Mouse (Mus musculus) cerebellum, adult 2 months (tissue): ENCODE data around the gene Ankrd17.

Experiments used
- CTCF ChIP-seq: fragments of 200-500 bp; IDR thresholded peaks from 2 replicates; pipeline ENCODE4 v1.5.1; 2011; ENCODE audit warnings: low read depth, mild to moderate bottlenecking, control low read depth, low read length, moderate library complexity, borderline replicate concordance; ENCODE audit not compliant: insufficient read depth
- POLR2A ChIP-seq: fragments of 200-500 bp; IDR thresholded peaks from 2 replicates; pipeline ENCODE4 v1.6.1; 2011; ENCODE audit warnings: low read length, control low read depth, borderline replicate concordance; ENCODE audit not compliant: insufficient read depth

DNA sequence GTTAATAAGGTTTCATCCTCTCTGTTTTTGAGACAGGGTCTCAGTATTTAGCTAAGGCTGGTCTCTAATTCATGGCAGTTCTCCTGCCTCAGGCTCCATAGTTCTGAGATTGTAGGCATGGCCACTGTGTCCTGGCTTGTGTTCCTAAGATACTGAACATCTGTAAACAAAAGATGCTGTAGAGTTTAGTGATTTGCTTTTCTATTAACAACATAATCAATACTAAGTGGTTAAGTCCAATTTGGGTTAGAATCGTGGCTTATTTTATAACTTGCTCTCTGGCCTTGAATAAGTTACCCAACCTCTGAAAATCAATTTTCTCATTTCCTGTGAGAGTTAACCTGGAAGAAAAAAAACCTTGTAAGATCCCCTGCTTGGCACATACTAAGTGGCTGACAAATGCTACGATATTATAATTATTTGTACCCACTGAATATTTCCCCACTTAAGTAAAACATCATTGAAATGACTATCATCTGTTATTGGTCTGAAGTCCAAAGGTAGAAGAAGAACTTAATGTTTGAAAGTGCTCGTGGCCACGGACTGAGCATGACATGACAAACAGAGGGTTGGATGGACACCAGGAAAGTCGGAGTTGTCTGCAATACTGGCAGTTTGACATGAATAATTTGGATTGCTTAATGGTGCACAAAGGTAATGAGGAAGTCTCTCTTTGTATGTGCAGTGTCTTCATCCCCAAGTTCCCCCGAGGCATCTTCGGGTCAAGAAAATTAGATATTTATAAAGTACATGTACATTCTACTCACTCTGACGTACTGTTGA is 48.0 kb upstream of the Ankrd17 start:
- TF ChIP-seq POLR2A (no peak), CTCF (no peak)
